In the genomic region with DNA sequence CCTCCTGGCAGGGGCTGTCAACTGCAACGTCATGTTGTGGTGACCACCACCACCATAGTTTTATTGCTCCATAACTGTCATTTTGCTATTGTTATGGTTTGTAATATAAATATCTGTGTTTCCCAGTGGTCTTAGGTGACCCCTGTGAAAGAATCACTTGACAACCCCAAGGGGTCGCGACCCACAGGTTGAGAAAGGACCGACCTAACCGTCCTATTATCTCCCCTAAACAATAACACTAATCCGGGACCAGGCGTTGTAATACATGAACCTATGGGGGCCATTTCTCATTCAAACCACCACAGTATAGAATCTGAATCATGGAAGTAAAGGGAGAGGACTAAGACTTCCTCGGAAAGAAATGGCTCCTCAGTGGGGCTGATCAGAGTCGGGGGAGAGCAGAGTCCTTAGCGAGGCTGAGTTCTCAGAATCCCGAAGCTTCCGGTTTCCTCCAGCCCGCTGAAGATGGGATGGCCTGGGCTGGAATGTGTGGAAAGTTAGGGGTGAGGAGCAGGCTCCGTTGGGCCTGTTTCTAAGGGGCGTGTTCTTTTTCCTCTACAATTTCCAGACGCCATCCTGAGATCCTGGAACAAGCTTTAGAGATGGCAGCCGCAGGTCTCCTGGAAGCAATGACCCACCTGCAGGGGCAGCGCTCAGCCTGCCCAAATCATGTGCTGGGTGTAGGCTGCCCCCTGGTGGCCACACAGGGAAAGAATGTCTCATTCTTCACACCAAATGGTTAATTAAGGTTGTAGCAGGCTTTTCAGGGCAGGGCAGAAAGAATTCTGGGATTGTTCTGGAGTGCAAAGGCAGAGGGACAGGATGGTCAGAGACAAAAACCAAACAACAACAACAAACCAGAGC, we compare ENCODE assay signal across 9 mouse cellular contexts. TPM values are rescaled to one million over a fixed set of nuclear protein-coding genes. Genes with fewer than 3 reads are reported as not detected.
DNase-seq lines count a peak whose midpoint lies in the region; ATAC-seq and TF ChIP-seq lines count a peak whose summit lies in the region.
"Had no signal": no experiment of that assay in that cellular context is flagged by ENCODE, and none has a peak within 500 bp of the region (broad histone marks: within the 10 kb centered on the region; RNA-seq: fewer than 3 reads in every experiment).

No protein-coding gene starts in this region.

- peak; percentile 54 for DNase-seq in MEL-GATA-1-ER (ENCODE audit: extremely low read depth, low read depth)
- DNase-seq in cerebellum, adult 11-12 months = peak; percentile 88
- peak; percentile 77 for DNase-seq in layer of hippocampus, adult 9-11 months
- peak; percentile 87 for DNase-seq in lung, postnatal 0 days (ENCODE audit: low spot score)
- peak; percentile 91 for DNase-seq in retina, embryonic 14.5 days (ENCODE audit: low spot score)
- peak; percentile 83 to 84 for DNase-seq in thymus, postnatal 36 days

- no peak overlapping the region for H3K27ac ChIP-seq in forebrain, embryonic 16.5 days (ENCODE audit: low read length)
- H3K27ac ChIP-seq in lung, postnatal 0 days (ENCODE audit: low read length) = peak overlapping the region; percentile 55

- TF ChIP-seq EP300 in lung, postnatal 0 days (IDR thresholded peaks at IDR 0.05) = no peak

- H3K9ac ChIP-seq in forebrain, embryonic 16.5 days (replicated peaks; ENCODE audit: low read depth, low read length) = peak overlapping the region; percentile 14; the same call in 1 of the 2 replicates
- H3K9ac ChIP-seq in lung, postnatal 0 days (replicated peaks; ENCODE audit: low read depth) = no peak overlapping the region

- peak overlapping the region; percentile 48 for H3K4me2 ChIP-seq in forebrain, embryonic 16.5 days (ENCODE audit: low read length)
- H3K4me2 ChIP-seq in lung, postnatal 0 days (replicated peaks; ENCODE audit: low read depth, low read length) = peak overlapping the region; percentile 37; the same call in 1 of the 2 replicates

- ATAC-seq in forebrain, embryonic 16.5 days = peak; percentile 29
- peak; percentile 25 to 38; a peak in 1 of 4 replicates for ATAC-seq in hematopoietic stem cell, adult 5-6 weeks (replicated peaks in 1 of 2; ENCODE audit: insufficient read depth in 1 of 2, low FRiP score in 2 of 2, low TSS enrichment in 1 of 2, low read depth in 1 of 2, poor library complexity in 2 of 2, severe bottlenecking in 2 of 2)
- ATAC-seq in lung, postnatal 0 days = no peak

- H3K4me1 ChIP-seq in forebrain, embryonic 16.5 days (replicated peaks; ENCODE audit: control insufficient read depth, insufficient read depth, low read length) = peaks cover 25% of the 10 kb centered on the region
- peaks cover 30% of the 10 kb centered on the region for H3K4me1 ChIP-seq in lung, postnatal 0 days (ENCODE audit: insufficient read depth, low read depth, low read length)

- H3K4me3 ChIP-seq in forebrain, embryonic 16.5 days (replicated peaks; ENCODE audit: low read length) = peak overlapping the region; percentile 17
- 0 out of 2 replicates have a peak overlapping the region, but pooled peaks have one; percentile 2 for H3K4me3 ChIP-seq in lung, postnatal 0 days (ENCODE audit: low read depth, low read length)
- H3K4me3 ChIP-seq: myocyte had no signal

- H3K36me3 ChIP-seq in forebrain, embryonic 16.5 days (ENCODE audit: control insufficient read depth, insufficient read depth) = peaks cover 6% of the 10 kb centered on the region; the same call in 1 of the 2 replicates
- no peaks in the 10 kb centered on the region for H3K36me3 ChIP-seq in lung, postnatal 0 days (ENCODE audit: insufficient read depth, low read length)

- WGBS in forebrain, embryonic 16.5 days = 16% methylated on average over 18 of the region's 18 CpGs
- 18% methylated on average over 18 of the region's 18 CpGs for WGBS in lung, postnatal 0 days

- H3K9me3 ChIP-seq in forebrain, embryonic 16.5 days (ENCODE audit: control insufficient read depth, low read length) = no peaks in the 10 kb centered on the region
- H3K9me3 ChIP-seq in lung, postnatal 0 days (ENCODE audit: low read length) = no peaks in the 10 kb centered on the region

- TF ChIP-seq CTCF in lung, postnatal 0 days (IDR thresholded peaks at IDR 0.05) = peak; percentile 99

- H3K27me3 ChIP-seq in forebrain, embryonic 16.5 days (replicated peaks; ENCODE audit: control insufficient read depth, insufficient read depth, low read length) = no peaks in the 10 kb centered on the region
- H3K27me3 ChIP-seq in lung, postnatal 0 days (replicated peaks; ENCODE audit: insufficient read depth, low read length) = no peaks in the 10 kb centered on the region

RNA-seq across cellular contexts. Expression of gene Naglu, which starts 3.0 kb away (rescaled TPM):
- polyA plus RNA-seq in forebrain, embryonic 16.5 days (2015; fragmentation: Nextera tagmentation; extraction: Ambion mirVana) = 7.1 and 8.0 TPM in 2 replicates
- 16.4 and 20.6 TPM in 2 replicates for total RNA-seq in hematopoietic stem cell, adult 5-6 weeks (2017)
- 18.9 and 21.9 TPM in 2 replicates for polyA plus RNA-seq in lung, postnatal 0 days (2015; fragmentation: Nextera tagmentation; extraction: Ambion mirVana)

RNA-seq across cellular contexts. Expression of gene Hsd17b1, which starts 11.4 kb away (rescaled TPM):
- polyA plus RNA-seq in forebrain, embryonic 16.5 days (2015; fragmentation: Nextera tagmentation; extraction: Ambion mirVana) = 0.25 and 0.30 TPM in 2 replicates
- total RNA-seq in hematopoietic stem cell, adult 5-6 weeks (2017) = not detected in 2 replicates
- 0.10 and 0.17 TPM in 2 replicates for polyA plus RNA-seq in lung, postnatal 0 days (2015; fragmentation: Nextera tagmentation; extraction: Ambion mirVana)

RNA-seq across cellular contexts. Expression of gene Coasy, which starts 15.6 kb away (rescaled TPM):
- 45.9 and 48.1 TPM in 2 replicates for polyA plus RNA-seq in forebrain, embryonic 16.5 days (2015; fragmentation: Nextera tagmentation; extraction: Ambion mirVana)
- 20.0 and 21.7 TPM in 2 replicates for total RNA-seq in hematopoietic stem cell, adult 5-6 weeks (2017)
- polyA plus RNA-seq in lung, postnatal 0 days (2015; fragmentation: Nextera tagmentation; extraction: Ambion mirVana) = 30.5 TPM in 2 replicates

RNA-seq across cellular contexts. Expression of gene Mlx, which starts 20.3 kb away (rescaled TPM):
- polyA plus RNA-seq in forebrain, embryonic 16.5 days (2015; fragmentation: Nextera tagmentation; extraction: Ambion mirVana) = 94.6 and 102 TPM in 2 replicates
- total RNA-seq in hematopoietic stem cell, adult 5-6 weeks (2017) = 36.5 and 57.0 TPM in 2 replicates
- 42.5 and 44.5 TPM in 2 replicates for polyA plus RNA-seq in lung, postnatal 0 days (2015; fragmentation: Nextera tagmentation; extraction: Ambion mirVana)

RNA-seq across cellular contexts. Expression of gene Psmc3ip, which starts 28.5 kb away (rescaled TPM):
- polyA plus RNA-seq in forebrain, embryonic 16.5 days (2015; fragmentation: Nextera tagmentation; extraction: Ambion mirVana) = 37.3 and 43.6 TPM in 2 replicates
- total RNA-seq in hematopoietic stem cell, adult 5-6 weeks (2017) = 34.5 and 60.5 TPM in 2 replicates
- polyA plus RNA-seq in lung, postnatal 0 days (2015; fragmentation: Nextera tagmentation; extraction: Ambion mirVana) = 9.8 and 10.4 TPM in 2 replicates
